Mouse (Mus musculus) thymus, postnatal 4 days (tissue): ENCODE data around the gene Syce1l.

ENCODE experiments used
- DNase-seq: peaks from one replicate; pipeline ENCODE4 v3.0.0; 2021

The Syce1l gene

GRCm38 (mm10) chr8:113674611-113675010 is 31.6 kb downstream of the Syce1l start:
- DNase-seq = no peak

DNA sequence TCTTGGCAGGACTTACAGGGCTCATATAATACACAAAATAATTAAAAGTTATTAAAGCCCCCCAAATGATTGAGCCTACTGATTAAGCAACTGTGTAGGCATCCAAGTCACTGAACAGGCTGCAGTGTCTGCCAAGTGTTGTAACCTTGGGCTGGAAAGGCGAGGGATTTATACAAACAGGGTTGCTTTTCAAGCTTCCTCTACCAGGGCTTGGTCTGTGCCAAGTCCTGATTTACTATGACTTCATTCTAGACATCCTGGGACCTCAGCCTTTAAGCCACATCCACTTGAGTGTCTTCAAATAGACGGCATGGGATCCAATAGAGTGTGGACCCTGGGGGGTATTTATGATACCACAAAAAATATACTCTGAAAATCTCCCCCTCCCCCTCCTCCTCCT is 32.3 kb downstream of the Syce1l start:
- DNase-seq = no peak

GRCm38 (mm10) chr8:113676811-113677210 is 33.8 kb downstream of the Syce1l start:
- no peak for DNase-seq

DNA sequence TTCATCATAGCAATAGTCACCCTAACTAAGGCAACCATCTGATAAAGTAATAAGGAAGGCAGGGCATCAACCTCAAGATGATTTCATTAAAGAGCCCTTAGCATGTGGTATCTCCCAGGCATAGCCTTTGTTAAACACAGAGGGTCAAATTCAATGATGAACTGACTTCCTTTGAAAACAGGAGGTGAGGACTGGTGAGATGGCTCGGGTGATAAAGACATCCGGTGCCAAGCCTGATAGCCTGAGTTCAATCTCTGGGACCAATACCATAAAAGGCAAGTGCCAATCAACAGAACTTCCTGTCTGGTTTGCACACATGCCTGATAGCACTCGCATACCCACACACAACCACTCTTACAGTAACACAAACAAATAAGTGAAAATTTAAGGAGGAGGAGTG is 36.3 kb downstream of the Syce1l start:
- no peak for DNase-seq

- DNase-seq = no peak
These were observed 45.0 kb downstream of the Syce1l start for GRCm38 (mm10) chr8:113687889-113688542.

DNA sequence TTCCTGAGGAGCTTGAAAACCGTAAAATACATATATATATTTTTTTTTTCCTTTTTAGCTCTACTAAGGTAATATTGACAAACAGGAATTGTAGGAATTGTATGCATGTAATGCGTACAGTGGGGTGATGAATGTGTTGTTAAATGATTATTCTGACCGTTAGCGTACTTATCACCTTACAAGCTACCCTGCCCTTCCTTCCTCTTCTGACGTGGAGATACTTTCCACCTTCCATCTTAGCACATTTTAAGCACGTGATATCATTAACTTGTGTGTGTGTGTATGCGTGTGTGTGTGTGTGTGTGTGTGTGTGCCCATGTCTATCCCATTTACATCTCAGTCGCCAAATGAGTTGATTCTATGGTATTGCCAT is 45.5 kb downstream of the Syce1l start:
- DNase-seq = no peak

GRCm38 (mm10) chr8:113691622-113692343 is 48.8 kb downstream of the Syce1l start:
- DNase-seq = no peak

DNA sequence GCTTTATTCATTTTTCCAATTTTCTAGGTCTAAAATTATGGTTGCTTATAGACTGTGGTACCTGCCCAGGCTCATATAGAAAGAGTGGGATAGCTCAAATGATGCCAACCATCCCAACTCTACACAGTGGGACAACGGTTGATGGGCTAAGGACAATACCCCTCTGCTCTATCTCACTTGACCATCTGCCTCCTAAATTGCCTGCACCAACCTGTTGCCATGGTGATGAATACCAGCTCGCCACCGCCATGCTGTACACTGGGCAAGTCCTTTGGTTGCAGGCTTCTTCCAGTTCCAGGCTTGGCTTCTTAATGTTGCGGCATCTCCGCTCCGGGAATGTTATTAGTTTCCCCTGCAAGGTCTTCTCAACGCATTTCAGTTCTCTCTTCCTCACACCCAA is 62.0 kb downstream of the Syce1l start:
- DNase-seq = no peak
